Mouse (Mus musculus): ENCODE data around the gene Duoxa2. TPM values are rescaled to one million over a fixed set of nuclear protein-coding genes. Genes with fewer than 3 reads are reported as not detected.

Gene Duoxa2
- polyA plus RNA-seq, 1 experiment from 2014 or later: not detected

GRCm38 (mm10) chr2:122348531-122349131 lies 49.9 kb downstream of the Duoxa2 start:
- peak; percentile 94 for ATAC-seq (ENCODE audit: low read depth)
- H3K36me3 ChIP-seq (ENCODE audit: control insufficient read depth, insufficient read depth, low read length): no peaks in the 10 kb centered on the region
- H3K9me3 ChIP-seq (ENCODE audit: control insufficient read depth, low read length): no peaks in the 10 kb centered on the region
- H3K4me3 ChIP-seq (ENCODE audit: low read length): peak overlapping the region; percentile 65
- H3K9ac ChIP-seq (ENCODE audit: low read length): peak overlapping the region; percentile 80
- H3K27me3 ChIP-seq (ENCODE audit: control insufficient read depth, insufficient read depth, low read depth, low read length): no peaks in the 10 kb centered on the region
- WGBS: under 1% methylated on average over 52 of the region's 63 CpGs
- H3K27ac ChIP-seq (ENCODE audit: low read length): peak overlapping the region; percentile 97
- H3K4me2 ChIP-seq (ENCODE audit: low read depth, low read length): peak overlapping the region; percentile 79
- H3K4me1 ChIP-seq (replicated peaks; ENCODE audit: control insufficient read depth, insufficient read depth, low read length): peaks cover 16% of the 10 kb centered on the region

- H3K27me3 ChIP-seq (ENCODE audit: control insufficient read depth, insufficient read depth, low read depth, low read length): no peaks in the 10 kb centered on the region
- H3K4me2 ChIP-seq (ENCODE audit: low read depth, low read length): peak overlapping the region; percentile 79
- WGBS: 9% methylated on average over 14 of the region's 14 CpGs
- no peaks in the 10 kb centered on the region; the same call in 1 of the 2 replicates for H3K36me3 ChIP-seq (ENCODE audit: control insufficient read depth, insufficient read depth, low read length)
- H3K4me3 ChIP-seq (ENCODE audit: low read length): peak overlapping the region; percentile 65
- peak; percentile 24 for ATAC-seq (ENCODE audit: low read depth)
- H3K4me1 ChIP-seq (replicated peaks; ENCODE audit: control insufficient read depth, insufficient read depth, low read length): peaks cover 16% of the 10 kb centered on the region
- H3K9ac ChIP-seq (ENCODE audit: low read length): peak overlapping the region; percentile 80
- peak overlapping the region; percentile 97 for H3K27ac ChIP-seq (ENCODE audit: low read length)
- H3K9me3 ChIP-seq (ENCODE audit: control insufficient read depth, low read length): no peaks in the 10 kb centered on the region
Observed at GRCm38 (mm10) chr2:122349136-122349785, 50.6 kb downstream of the Duoxa2 start.

GRCm38 (mm10) chr2:122351156-122351930 lies 52.6 kb downstream of the Duoxa2 start:
- WGBS: 57% methylated on average over 5 of the region's 5 CpGs
- peaks cover 16% of the 10 kb centered on the region for H3K4me1 ChIP-seq (replicated peaks; ENCODE audit: control insufficient read depth, insufficient read depth, low read length)
- H3K36me3 ChIP-seq (ENCODE audit: control insufficient read depth, insufficient read depth, low read length): no peaks in the 10 kb centered on the region; the same call in 1 of the 2 replicates
- peak overlapping the region; percentile 53 for H3K27ac ChIP-seq (ENCODE audit: low read length)
- H3K27me3 ChIP-seq (ENCODE audit: control insufficient read depth, insufficient read depth, low read depth, low read length): no peaks in the 10 kb centered on the region
- peak overlapping the region; percentile 8; the same call in 1 of the 2 replicates for H3K9ac ChIP-seq (ENCODE audit: low read length)
- H3K9me3 ChIP-seq (ENCODE audit: control insufficient read depth, low read length): no peaks in the 10 kb centered on the region
- H3K4me3 ChIP-seq (ENCODE audit: low read length): no peak overlapping the region
- ATAC-seq (ENCODE audit: low read depth): no peak
- no peak overlapping the region for H3K4me2 ChIP-seq (ENCODE audit: low read depth, low read length)

- no peaks in the 10 kb centered on the region; the same call in 1 of the 2 replicates for H3K36me3 ChIP-seq (ENCODE audit: control insufficient read depth, insufficient read depth, low read length)
- H3K27me3 ChIP-seq (ENCODE audit: control insufficient read depth, insufficient read depth, low read depth, low read length): no peaks in the 10 kb centered on the region
- no peak overlapping the region for H3K4me2 ChIP-seq (ENCODE audit: low read depth, low read length)
- H3K4me1 ChIP-seq (replicated peaks; ENCODE audit: control insufficient read depth, insufficient read depth, low read length): peaks cover 16% of the 10 kb centered on the region
- peak overlapping the region; percentile 53 for H3K27ac ChIP-seq (ENCODE audit: low read length)
- ATAC-seq (ENCODE audit: low read depth): no peak
- peak overlapping the region; percentile 24; the same call in 1 of the 2 replicates for H3K9ac ChIP-seq (ENCODE audit: low read length)
- H3K4me3 ChIP-seq (ENCODE audit: low read length): no peak overlapping the region
- H3K9me3 ChIP-seq (ENCODE audit: control insufficient read depth, low read length): no peaks in the 10 kb centered on the region
- WGBS: 47% methylated on average over 4 of the region's 4 CpGs
Observed at GRCm38 (mm10) chr2:122351931-122352329, 53.2 kb downstream of the Duoxa2 start.

Other genes starting within 250 kb of the Duoxa2 start
- 8.9 and 9.5 TPM in 2 replicates for gene Spg11, start 180.5 kb upstream of the Duoxa2 start, polyA plus RNA-seq (2015; fragmentation: Nextera tagmentation; extraction: Ambion mirVana)
- 408 and 412 TPM in 2 replicates for gene B2m, start 151.2 kb upstream of the Duoxa2 start, polyA plus RNA-seq (2015; fragmentation: Nextera tagmentation; extraction: Ambion mirVana)
- 0.11 TPM in 1 of 2 replicates, not detected in the other for gene Trim69, start 138.2 kb upstream of the Duoxa2 start, polyA plus RNA-seq (2015; fragmentation: Nextera tagmentation; extraction: Ambion mirVana)
- not detected in 2 replicates for gene Patl2, start 112.7 kb upstream of the Duoxa2 start, polyA plus RNA-seq (2015; fragmentation: Nextera tagmentation; extraction: Ambion mirVana)
- not detected in 2 replicates for gene Terb2, start 112.6 kb upstream of the Duoxa2 start, polyA plus RNA-seq (2015; fragmentation: Nextera tagmentation; extraction: Ambion mirVana)
- gene Sord, start 64.2 kb upstream of the Duoxa2 start, polyA plus RNA-seq (2015; fragmentation: Nextera tagmentation; extraction: Ambion mirVana): 23.4 and 26.2 TPM in 2 replicates
- not detected in 2 replicates for gene Duox2, start 451 bp upstream of the Duoxa2 start, polyA plus RNA-seq (2015; fragmentation: Nextera tagmentation; extraction: Ambion mirVana)
- gene Duoxa1, start 14.8 kb downstream of the Duoxa2 start, polyA plus RNA-seq (2015; fragmentation: Nextera tagmentation; extraction: Ambion mirVana): 0.30 and 0.51 TPM in 2 replicates
- gene Duox1, start 16.8 kb downstream of the Duoxa2 start, polyA plus RNA-seq (2015; fragmentation: Nextera tagmentation; extraction: Ambion mirVana): 0.03 and 0.16 TPM in 2 replicates
- gene Shf, start 70.3 kb downstream of the Duoxa2 start, polyA plus RNA-seq (2015; fragmentation: Nextera tagmentation; extraction: Ambion mirVana): 2.5 and 2.9 TPM in 2 replicates
- 0.14 and 0.24 TPM in 2 replicates for gene Slc28a2, start 127.6 kb downstream of the Duoxa2 start, polyA plus RNA-seq (2015; fragmentation: Nextera tagmentation; extraction: Ambion mirVana)
- not detected in 2 replicates for gene Gm14085, start 186.0 kb downstream of the Duoxa2 start, polyA plus RNA-seq (2015; fragmentation: Nextera tagmentation; extraction: Ambion mirVana)